Mouse (Mus musculus) ovary, postnatal 36 days (tissue): Measurements from ENCODE around the gene Ceacam1.
"Not testable (repeated sequence)": the region's sequence is repeated elsewhere in the genome, so short reads cannot be mapped to it uniquely, and the experiment has no call there.

Source experiments
- DNase-seq: peaks from one replicate; pipeline ENCODE4 v3.0.0; 2022; ENCODE audit warnings: low spot score, mixed read lengths

Ceacam1 gene

GRCm38 (mm10) chr7:25477091-25477751 is at the start of gene Ceacam1:
Gene Ceacam1 (minus strand): TSS chr7:25477603.
- peak; percentile 43 for DNase-seq

GRCm38 (mm10) chr7:25516070-25516777 is 38.8 kb upstream of the Ceacam1 start:
- not testable (repeated sequence) for DNase-seq

- not testable (repeated sequence) for DNase-seq
Observed at GRCm38 (mm10) chr7:25515667-25516066, 38.3 kb upstream of the Ceacam1 start.

GRCm38 (mm10) chr7:25509925-25510324 is 32.5 kb upstream of the Ceacam1 start:
- DNase-seq: no peak

- DNase-seq: no peak
Observed at GRCm38 (mm10) chr7:25494649-25495048, 17.2 kb upstream of the Ceacam1 start.

GRCm38 (mm10) chr7:25490698-25491097 is 13.3 kb upstream of the Ceacam1 start:
- not testable (repeated sequence) for DNase-seq

GRCm38 (mm10) chr7:25489382-25489781 is 12.0 kb upstream of the Ceacam1 start:
- not testable (repeated sequence) for DNase-seq

- DNase-seq: peak; percentile 25
Observed at GRCm38 (mm10) chr7:25486186-25486585, 8.8 kb upstream of the Ceacam1 start.

- no peak for DNase-seq
Observed at GRCm38 (mm10) chr7:25485061-25485460, 7.7 kb upstream of the Ceacam1 start.

GRCm38 (mm10) chr7:25483133-25483735 is 5.8 kb upstream of the Ceacam1 start:
- DNase-seq: no peak

- DNase-seq: not testable (repeated sequence)
Observed at GRCm38 (mm10) chr7:25480791-25481190, 3.4 kb upstream of the Ceacam1 start.

GRCm38 (mm10) chr7:25479440-25479839 is 2.0 kb upstream of the Ceacam1 start:
- peak; percentile 43 for DNase-seq

GRCm38 (mm10) chr7:25477752-25478093 is 320 bp upstream of the Ceacam1 start:
- DNase-seq: not testable (repeated sequence)

GRCm38 (mm10) chr7:25471821-25472220 is 5.6 kb downstream of the Ceacam1 start:
- not testable (repeated sequence) for DNase-seq

GRCm38 (mm10) chr7:25465586-25465985 is 11.8 kb downstream of the Ceacam1 start:
- not testable (repeated sequence) for DNase-seq

GRCm38 (mm10) chr7:25465010-25465409 is 12.4 kb downstream of the Ceacam1 start:
- DNase-seq: no peak

GRCm38 (mm10) chr7:25462033-25462337 is 15.4 kb downstream of the Ceacam1 start:
- DNase-seq: not testable (repeated sequence)

- not testable (repeated sequence) for DNase-seq
Observed at GRCm38 (mm10) chr7:25461336-25462032, 15.9 kb downstream of the Ceacam1 start.

GRCm38 (mm10) chr7:25452103-25452502 is 25.3 kb downstream of the Ceacam1 start:
- no peak for DNase-seq

GRCm38 (mm10) chr7:25449913-25450890 is 27.2 kb downstream of the Ceacam1 start:
- DNase-seq: no peak

GRCm38 (mm10) chr7:25440816-25441153 is 36.6 kb downstream of the Ceacam1 start:
- no peak for DNase-seq
